Mouse (Mus musculus) E14TG2a.4 (cell line): ENCODE results near the gene Creg2.
A peak's percentile ranks its signal among the peaks of the same experiment; 100 is the strongest.

Experiments used
- H3K27me3 ChIP-seq: 2 replicates; pipeline ENCODE4 v1.6.1; 2014; ENCODE audit warnings: low read length, control low read depth; ENCODE audit not compliant: insufficient read depth
- H3K36me3 ChIP-seq: 2 replicates; pipeline ENCODE4 v1.6.1; 2014; ENCODE audit warnings: low read length, control low read depth; ENCODE audit not compliant: insufficient read depth
- H3K4me1 ChIP-seq: replicated peaks from 2 replicates; pipeline ENCODE4 v1.6.1; 2014; ENCODE audit warnings: low read depth, low read length, control low read depth
- H3K4me3 ChIP-seq: replicated peaks from 2 replicates; pipeline ENCODE4 v1.5.1; 2014; ENCODE audit warnings: mild to moderate bottlenecking, low read length
- H3K9me3 ChIP-seq: 2 replicates; pipeline ENCODE4 v1.6.1; 2014; ENCODE audit warnings: low read length, control low read depth
- CTCF ChIP-seq: conservative IDR thresholded peaks from 2 replicates; pipeline ENCODE4 v1.5.1; 2014; ENCODE audit warnings: low read length
- NANOG ChIP-seq: IDR thresholded peaks from 2 replicates; pipeline ENCODE4 v1.6.1; 2014; ENCODE audit warnings: borderline replicate concordance, low read length, mixed read lengths
- POU5F1 ChIP-seq: IDR thresholded peaks from 2 replicates; pipeline ENCODE4 v1.6.1; 2014; ENCODE audit warnings: low read length, borderline replicate concordance

Gene Creg2

DNA sequence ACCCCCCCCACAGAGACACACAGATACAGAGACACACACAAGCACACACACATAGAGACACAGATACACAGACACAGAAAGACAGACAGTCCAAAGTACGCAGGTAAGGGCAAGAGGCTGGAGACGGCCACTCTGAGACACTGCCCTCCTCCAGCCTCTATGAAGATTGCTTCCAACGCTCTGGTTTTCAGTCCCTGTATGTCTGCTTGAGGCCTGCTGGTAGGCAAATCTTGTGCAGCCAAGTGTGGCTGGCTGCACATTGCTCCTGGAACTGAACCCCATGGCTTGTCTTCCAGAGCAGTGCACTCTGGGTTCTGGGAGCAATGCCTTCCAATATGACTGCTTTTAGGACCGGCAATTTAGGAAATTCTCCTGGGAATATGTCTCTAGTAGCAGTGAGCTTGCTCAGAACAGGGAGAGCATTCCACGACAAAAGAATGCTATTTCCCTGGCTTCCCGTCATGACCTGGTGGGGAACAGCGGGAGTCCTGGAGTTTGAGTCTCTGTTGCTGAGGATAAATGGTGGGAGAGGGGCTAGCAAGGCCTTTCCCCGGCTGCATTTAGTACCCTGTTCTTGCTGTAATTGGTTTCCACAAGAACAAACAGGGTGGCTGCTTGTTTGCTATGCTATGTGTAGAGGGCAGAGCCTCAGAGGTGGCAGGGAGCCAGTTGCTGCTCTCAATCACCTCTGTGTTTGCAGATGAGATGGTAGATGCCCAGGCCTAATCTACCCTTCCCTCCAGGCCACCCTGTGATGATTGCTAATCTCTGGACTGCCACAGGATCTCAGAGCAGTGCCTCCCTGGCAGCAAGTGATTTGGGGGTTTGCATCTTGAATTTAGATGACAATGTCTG is 5.1 kb downstream of the Creg2 start:
- Histone ChIP-seq H3K4me1 (peaks cover 33% of the 10 kb centered on the region), H3K9me3 (peaks cover 4% of the 10 kb centered on the region; the same call in 1 of the 2 replicates), H3K27me3 (peaks cover 24% of the 10 kb centered on the region), H3K4me3 (no peak overlapping the region), H3K36me3 (no peaks in the 10 kb centered on the region)
- TF ChIP-seq POU5F1 (no peak), CTCF (no peak), NANOG (no peak)

DNA sequence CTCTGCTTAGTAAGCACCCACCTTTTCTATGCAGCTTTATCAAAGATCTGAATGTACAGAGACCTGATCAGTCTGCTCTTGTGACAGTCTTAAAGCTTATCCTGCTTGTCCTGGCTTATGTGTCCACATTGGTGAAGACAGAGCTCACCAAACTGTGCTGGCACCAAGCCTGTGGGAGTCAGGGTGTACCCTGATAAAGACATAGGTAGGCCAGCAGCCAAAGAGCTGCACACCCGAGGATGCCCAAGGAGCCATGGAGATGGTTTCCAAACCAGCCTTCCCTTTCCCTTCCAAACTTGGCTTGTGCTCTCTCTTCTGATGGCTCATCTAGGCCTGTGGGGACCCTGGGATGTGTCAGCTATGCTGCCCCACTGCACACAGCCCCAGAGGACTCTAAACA is 6.9 kb downstream of the Creg2 start:
- Histone ChIP-seq H3K4me3 (no peak overlapping the region), H3K9me3 (peaks cover 4% of the 10 kb centered on the region; the same call in 1 of the 2 replicates), H3K36me3 (no peaks in the 10 kb centered on the region), H3K27me3 (peaks cover 9% of the 10 kb centered on the region; the same call in 1 of the 2 replicates), H3K4me1 (peaks cover 19% of the 10 kb centered on the region)
- no peak for TF ChIP-seq POU5F1
- no peak for TF ChIP-seq CTCF
- TF ChIP-seq NANOG = no peak

DNA sequence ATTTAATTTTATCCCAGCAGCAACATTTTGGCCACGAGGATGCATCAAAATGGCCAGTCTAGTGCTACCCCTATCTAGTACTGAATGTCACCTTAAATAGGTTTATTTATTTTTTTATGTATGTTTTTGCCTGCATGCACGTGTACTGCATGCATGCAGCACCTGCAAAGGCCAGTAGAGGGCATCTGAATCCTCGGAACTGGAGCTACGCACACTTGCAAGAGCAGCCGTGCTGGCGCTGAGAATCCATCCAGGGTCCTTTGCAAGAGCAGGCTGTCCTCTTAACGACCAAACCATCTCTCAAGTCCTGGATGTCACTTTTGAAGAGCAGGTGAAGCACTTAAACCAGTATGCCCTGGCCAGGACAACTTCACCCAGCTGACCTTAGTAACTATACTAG is 9.6 kb downstream of the Creg2 start:
- Histone ChIP-seq H3K9me3 (peaks cover 4% of the 10 kb centered on the region; the same call in 1 of the 2 replicates), H3K27me3 (no peaks in the 10 kb centered on the region), H3K4me1 (peaks cover 18% of the 10 kb centered on the region), H3K4me3 (no peak overlapping the region), H3K36me3 (no peaks in the 10 kb centered on the region)
- TF ChIP-seq POU5F1 (no peak), NANOG (no peak), CTCF (peak; percentile 65)

DNA sequence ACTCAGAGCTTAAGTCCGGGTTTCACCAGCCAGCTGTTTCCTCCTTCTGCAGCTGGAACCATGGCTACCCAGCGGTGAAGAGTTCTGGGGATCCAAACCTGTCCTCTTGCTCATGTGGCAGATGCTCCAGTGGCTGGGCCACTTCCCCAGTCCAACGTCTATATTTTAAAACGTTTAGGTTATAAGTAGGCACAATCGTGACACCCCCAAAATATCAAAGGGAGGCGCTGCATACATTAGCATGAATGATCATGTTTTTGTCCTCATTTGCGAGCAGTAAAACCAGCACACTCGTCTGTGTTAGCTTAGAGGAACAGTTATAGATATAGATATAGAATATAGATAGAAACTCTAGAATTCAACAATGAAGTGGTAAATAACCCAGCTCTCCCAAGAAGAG is 14.1 kb downstream of the Creg2 start:
- TF ChIP-seq NANOG (no peak), CTCF (no peak), POU5F1 (no peak)
- Histone ChIP-seq H3K27me3 (no peaks in the 10 kb centered on the region), H3K4me3 (no peak overlapping the region), H3K9me3 (peaks cover 4% of the 10 kb centered on the region; the same call in 1 of the 2 replicates), H3K4me1 (peaks cover 16% of the 10 kb centered on the region), H3K36me3 (no peaks in the 10 kb centered on the region)

DNA sequence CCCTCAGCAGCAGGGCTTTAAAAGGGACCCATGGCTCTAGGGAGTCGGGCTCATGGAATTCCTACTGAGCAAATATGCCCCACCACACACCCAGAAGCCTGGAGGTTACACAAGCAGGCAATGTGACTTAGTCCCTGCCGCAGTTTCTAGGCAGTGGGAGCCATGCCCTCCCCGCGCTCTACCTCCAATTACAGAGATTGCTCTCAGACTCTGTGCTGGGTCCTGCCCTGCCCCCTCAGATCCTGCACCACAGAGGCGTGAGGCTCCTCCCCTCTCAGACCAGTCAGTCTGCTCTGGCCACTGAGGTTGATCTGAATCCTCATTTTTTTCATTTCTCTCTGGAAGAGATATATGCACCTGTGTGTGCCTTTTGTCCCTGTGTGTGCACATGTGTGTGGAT is 14.6 kb downstream of the Creg2 start:
- H3K4me1 ChIP-seq = peaks cover 16% of the 10 kb centered on the region
- no peaks in the 10 kb centered on the region for H3K36me3 ChIP-seq
- TF ChIP-seq CTCF (no peak), POU5F1 (no peak), NANOG (no peak)
- H3K9me3 ChIP-seq = peaks cover under 1% of the 10 kb centered on the region; the same call in 1 of the 2 replicates
- H3K27me3 ChIP-seq = no peaks in the 10 kb centered on the region
- no peak overlapping the region for H3K4me3 ChIP-seq

DNA sequence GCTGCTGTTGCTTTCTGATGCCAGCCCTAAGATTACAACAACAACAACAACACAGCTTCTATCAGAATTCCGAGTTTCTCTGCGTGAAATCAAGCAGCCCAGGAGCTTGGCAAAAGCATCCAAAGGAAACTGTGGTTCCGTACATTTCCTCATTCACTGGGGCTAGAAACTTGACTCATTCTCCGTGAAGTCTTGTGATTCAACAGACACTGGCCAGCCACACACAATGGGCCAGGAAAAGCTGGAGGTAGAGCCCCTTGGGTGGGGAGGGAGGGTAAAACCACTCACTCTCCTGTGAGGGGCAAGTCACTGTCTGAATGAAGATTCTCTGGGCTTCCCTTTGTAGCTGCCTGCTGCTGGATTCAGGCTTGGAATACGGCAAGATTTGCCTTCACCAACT is 15.1 kb downstream of the Creg2 start:
- TF ChIP-seq POU5F1 = no peak
- no peak for TF ChIP-seq CTCF
- TF ChIP-seq NANOG = no peak
- no peak overlapping the region for H3K4me3 ChIP-seq
- H3K36me3 ChIP-seq = no peaks in the 10 kb centered on the region
- H3K4me1 ChIP-seq = peaks cover 16% of the 10 kb centered on the region
- no peaks in the 10 kb centered on the region for H3K27me3 ChIP-seq
- no peaks in the 10 kb centered on the region for H3K9me3 ChIP-seq

DNA sequence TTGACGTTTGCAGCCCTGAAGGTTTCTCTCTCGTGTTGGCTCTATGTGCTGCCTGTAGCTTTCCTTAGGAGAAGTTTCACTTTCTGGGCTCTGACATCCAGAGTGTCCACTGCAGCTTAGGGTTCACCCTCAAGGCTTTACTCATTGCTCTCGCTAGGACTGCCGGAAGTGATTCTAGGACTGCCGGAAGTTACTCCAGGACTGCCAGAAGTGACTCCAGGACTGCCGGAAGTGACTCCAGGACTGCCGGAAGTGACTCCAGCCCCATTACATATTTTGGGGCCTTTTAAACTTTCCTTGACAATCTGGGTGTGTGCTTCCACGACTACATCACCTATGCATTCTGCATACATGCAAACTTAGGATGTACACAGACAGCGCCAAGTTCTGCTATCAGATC is 22.7 kb downstream of the Creg2 start:
- peaks cover 3% of the 10 kb centered on the region for H3K4me1 ChIP-seq
- H3K4me3 ChIP-seq = no peak overlapping the region
- no peak for TF ChIP-seq NANOG
- no peak for TF ChIP-seq CTCF
- TF ChIP-seq POU5F1 = no peak
- no peaks in the 10 kb centered on the region for H3K9me3 ChIP-seq
- no peaks in the 10 kb centered on the region for H3K27me3 ChIP-seq
- no peaks in the 10 kb centered on the region for H3K36me3 ChIP-seq

DNA sequence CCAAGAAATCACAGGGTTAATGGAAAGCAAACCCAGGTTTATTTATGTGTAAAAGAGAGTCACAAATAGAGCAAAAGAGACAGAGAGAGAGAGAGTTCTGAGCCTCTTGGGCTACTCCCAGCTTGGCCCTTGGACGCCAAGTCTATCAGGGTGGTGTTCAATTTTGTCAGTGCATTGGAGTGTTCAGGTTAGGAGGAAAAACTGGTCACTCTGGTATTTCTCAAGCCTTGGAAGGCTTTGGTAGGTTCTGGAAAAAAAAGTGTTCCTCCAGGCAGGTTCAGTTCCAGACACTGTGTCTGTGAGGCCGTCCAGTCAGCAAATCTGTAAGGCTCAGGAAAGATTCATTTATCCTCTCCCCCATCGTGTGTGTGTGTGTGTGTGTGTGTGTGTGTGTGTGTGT is 25.8 kb downstream of the Creg2 start:
- Histone ChIP-seq H3K9me3 (no peaks in the 10 kb centered on the region), H3K27me3 (no peaks in the 10 kb centered on the region), H3K4me1 (peaks cover 23% of the 10 kb centered on the region), H3K36me3 (no peaks in the 10 kb centered on the region), H3K4me3 (no peak overlapping the region)
- TF ChIP-seq CTCF (no peak), POU5F1 (no peak), NANOG (no peak)
